Mouse (Mus musculus): ENCODE measurements at regions not wholly inside any gene's neighbourhood (a gene's known extent, or its start where the extent isn't known, plus 50 kb on each side); places are given as distances from the start of the nearest gene placed in this dataset.
"Not testable (repeated sequence)": the region's sequence is repeated elsewhere in the genome, so short reads cannot be mapped to it uniquely, and the experiment has no call there.

- no peak for DNase-seq (ENCODE audit: low read depth, low spot score)
These were observed 140.7 kb upstream of the Tbl1xr1 start for GRCm38 (mm10) chr3:21935571-21936261.

- no peak for DNase-seq (ENCODE audit: low read depth, low spot score)
These were observed 140.2 kb upstream of the Tbl1xr1 start for GRCm38 (mm10) chr3:21936262-21936603.

- DNase-seq (ENCODE audit: low read depth, low spot score) = no peak
These were observed 139.8 kb upstream of the Tbl1xr1 start for GRCm38 (mm10) chr3:21936616-21937015.

- no peak for DNase-seq (ENCODE audit: low read depth, low spot score)
These were observed 139.0 kb upstream of the Tbl1xr1 start for GRCm38 (mm10) chr3:21937281-21938035.

GRCm38 (mm10) chr3:21938071-21938848 is 138.2 kb upstream of the Tbl1xr1 start:
- DNase-seq (ENCODE audit: low read depth, low spot score) = no peak

- no peak for DNase-seq (ENCODE audit: low read depth, low spot score)
These were observed 136.7 kb upstream of the Tbl1xr1 start for GRCm38 (mm10) chr3:21939738-21940137.

- DNase-seq (ENCODE audit: low read depth, low spot score) = no peak
These were observed 134.9 kb upstream of the Tbl1xr1 start for GRCm38 (mm10) chr3:21941596-21941995.

- DNase-seq (ENCODE audit: low read depth, low spot score) = no peak
These were observed 133.5 kb upstream of the Tbl1xr1 start for GRCm38 (mm10) chr3:21942912-21943311.

- DNase-seq (ENCODE audit: low read depth, low spot score) = no peak
These were observed 130.7 kb upstream of the Tbl1xr1 start for GRCm38 (mm10) chr3:21945775-21946174.

- DNase-seq (ENCODE audit: low read depth, low spot score) = no peak
These were observed 129.0 kb upstream of the Tbl1xr1 start for GRCm38 (mm10) chr3:21947320-21948073.

- no peak for DNase-seq (ENCODE audit: low read depth, low spot score)
These were observed 128.3 kb upstream of the Tbl1xr1 start for GRCm38 (mm10) chr3:21948074-21948659.

- no peak for DNase-seq (ENCODE audit: low read depth, low spot score)
These were observed 127.0 kb upstream of the Tbl1xr1 start for GRCm38 (mm10) chr3:21949459-21949858.

- no peak for DNase-seq (ENCODE audit: low read depth, low spot score)
These were observed 125.9 kb upstream of the Tbl1xr1 start for GRCm38 (mm10) chr3:21950571-21950970.

- DNase-seq (ENCODE audit: low read depth, low spot score) = no peak
These were observed 124.8 kb upstream of the Tbl1xr1 start for GRCm38 (mm10) chr3:21951446-21952285.

- no peak for DNase-seq (ENCODE audit: low read depth, low spot score)
These were observed 123.6 kb upstream of the Tbl1xr1 start for GRCm38 (mm10) chr3:21952695-21953415.

- no peak for DNase-seq (ENCODE audit: low read depth, low spot score)
These were observed 123.0 kb upstream of the Tbl1xr1 start for GRCm38 (mm10) chr3:21953416-21953810.

GRCm38 (mm10) chr3:21955681-21956080 is 120.8 kb upstream of the Tbl1xr1 start:
- DNase-seq (ENCODE audit: low read depth, low spot score) = no peak

GRCm38 (mm10) chr3:21957105-21957504 is 119.3 kb upstream of the Tbl1xr1 start:
- not testable (repeated sequence) for DNase-seq (ENCODE audit: low read depth, low spot score)

- DNase-seq (ENCODE audit: low read depth, low spot score) = no peak
These were observed 117.7 kb upstream of the Tbl1xr1 start for GRCm38 (mm10) chr3:21958595-21959286.
